Mouse (Mus musculus) intestine, embryonic 16.5 days (tissue): Measurements from ENCODE around the gene Apoh. TPM values are rescaled to one million over a fixed set of nuclear protein-coding genes. Genes with fewer than 3 reads are reported as not detected.

ENCODE experiments used
- ATAC-seq: fragments of 200-750 bp; cut with Nextera tagmentation; 2 replicates; pipeline ENCODE4 v1.8.0; 2017; ENCODE audit warnings: moderate TSS enrichment, moderate library complexity
- H3K27ac ChIP-seq: fragments of 300-500 bp; sonication (generic); 2 replicates; pipeline ENCODE4 v1.5.1; 2014; ENCODE audit warnings: mild to moderate bottlenecking, low read length
- H3K27me3 ChIP-seq: fragments of 300-500 bp; sonication (generic); replicated peaks from 2 replicates; pipeline ENCODE4 v1.6.1; 2014; ENCODE audit warnings: low read length, control low read depth, mixed read lengths; ENCODE audit not compliant: control insufficient read depth, insufficient read depth
- H3K36me3 ChIP-seq: fragments of 300-500 bp; sonication (generic); 2 replicates; pipeline ENCODE4 v1.6.1; 2014; ENCODE audit warnings: low read length, control low read depth; ENCODE audit not compliant: control insufficient read depth, insufficient read depth
- H3K4me1 ChIP-seq: fragments of 300-500 bp; sonication (generic); 2 replicates; pipeline ENCODE4 v1.6.1; 2014; ENCODE audit warnings: low read length, control low read depth, mixed read lengths; ENCODE audit not compliant: control insufficient read depth, insufficient read depth
- H3K4me2 ChIP-seq: fragments of 300-500 bp; sonication (generic); 2 replicates; pipeline ENCODE4 v1.6.1; 2014; ENCODE audit warnings: low read depth, low read length, control low read depth
- H3K4me3 ChIP-seq: fragments of 300-500 bp; sonication (generic); 2 replicates; pipeline ENCODE4 v1.5.1; 2014; ENCODE audit warnings: mild to moderate bottlenecking, low read length
- H3K9ac ChIP-seq: fragments of 300-500 bp; sonication (generic); 2 replicates; pipeline ENCODE4 v1.6.1; 2014; ENCODE audit warnings: low read depth, low read length
- H3K9me3 ChIP-seq: fragments of 300-500 bp; sonication (generic); 2 replicates; pipeline ENCODE4 v1.6.1; 2016; ENCODE audit warnings: low read length, control low read depth; ENCODE audit not compliant: control insufficient read depth
- WGBS: fragments of 180-500 bp; shearing (Covaris S2); extraction: QIAGEN DNeasy Blood & Tissue Kit; methylation state at CpG from one replicate; pipeline ENCODE4 v1.1.7; 2014; 5-methylcytosine and 5-hydroxymethylcytosine counted together
- polyA plus RNA-seq: library from polyadenylated mRNA; unstranded; fragments of >200 nt; fragmentation: Nextera tagmentation; extraction: Ambion mirVana; gene quantifications from 2 replicates; pipeline ENCODE4 v1.2.1, GENCODE M21; 2015

Gene Apoh
- polyA plus RNA-seq, 1 experiment from 2014 or later, result 11.5 TPM

GRCm38 (mm10) chr11:108424111-108424510 lies 81.0 kb downstream of the Apoh start:
- ATAC-seq, result no peak
- H3K27me3 ChIP-seq, result no peaks in the 10 kb centered on the region
- no peaks in the 10 kb centered on the region for H3K9me3 ChIP-seq
- H3K4me1 ChIP-seq, result 0 out of 2 replicates have a peak, but pooled peaks cover 3% of the 10 kb centered on the region
- H3K36me3 ChIP-seq, result no peaks in the 10 kb centered on the region
- H3K9ac ChIP-seq, result no peak overlapping the region
- 13% methylated on average over 5 of the region's 5 CpGs for WGBS
- H3K4me2 ChIP-seq, result peak overlapping the region; percentile 90
- peak overlapping the region; percentile 75; the same call in 1 of the 2 replicates for H3K4me3 ChIP-seq
- no peak overlapping the region for H3K27ac ChIP-seq

GRCm38 (mm10) chr11:108424889-108425591 lies 81.9 kb downstream of the Apoh start, which contains the start of gene Cep112:
TSS of gene Cep112 (plus strand) at chr11:108425192.
- Histone ChIP-seq H3K9ac (peak within 1 kb of the TSS; percentile 82), H3K4me3 (peak within 1 kb of the TSS; percentile 75), H3K9me3 (no peaks in the 10 kb centered on the region), H3K4me2 (peak within 1 kb of the TSS; percentile 90), H3K27me3 (no peaks in the 10 kb centered on the region), H3K36me3 (no peaks in the 10 kb centered on the region), H3K4me1 (0 out of 2 replicates have a peak, but pooled peaks cover 3% of the 10 kb centered on the region), H3K27ac (no peak within 1 kb of the TSS)
- ATAC-seq, result peak; percentile 98
- under 1% methylated on average over 61 of the region's 61 CpGs for WGBS

- H3K9ac ChIP-seq, result peak overlapping the region; percentile 82
- no peak; the same call in none of the 2 replicates for ATAC-seq
- H3K27ac ChIP-seq, result no peak overlapping the region
- H3K4me2 ChIP-seq, result peak overlapping the region; percentile 90
- no peaks in the 10 kb centered on the region for H3K9me3 ChIP-seq
- H3K27me3 ChIP-seq, result no peaks in the 10 kb centered on the region
- H3K4me3 ChIP-seq, result peak overlapping the region; percentile 75
- WGBS, result 10% methylated on average over 14 of the region's 14 CpGs
- H3K4me1 ChIP-seq, result 0 out of 2 replicates have a peak, but pooled peaks cover 3% of the 10 kb centered on the region
- H3K36me3 ChIP-seq, result no peaks in the 10 kb centered on the region
These were observed 82.4 kb downstream of the Apoh start for GRCm38 (mm10) chr11:108425592-108425921.

GRCm38 (mm10) chr11:108426086-108426485 lies 82.9 kb downstream of the Apoh start:
- H3K4me1 ChIP-seq, result 0 out of 2 replicates have a peak, but pooled peaks cover 3% of the 10 kb centered on the region
- H3K27ac ChIP-seq, result no peak overlapping the region
- H3K4me3 ChIP-seq, result peak overlapping the region; percentile 75; the same call in 1 of the 2 replicates
- no peak for ATAC-seq
- H3K9ac ChIP-seq, result no peak overlapping the region
- no peaks in the 10 kb centered on the region for H3K36me3 ChIP-seq
- H3K27me3 ChIP-seq, result no peaks in the 10 kb centered on the region
- no peaks in the 10 kb centered on the region for H3K9me3 ChIP-seq
- 91% methylated on average over 3 of the region's 3 CpGs for WGBS
- H3K4me2 ChIP-seq, result peak overlapping the region; percentile 90; the same call in 1 of the 2 replicates

- 60% methylated on average over 6 of the region's 6 CpGs for WGBS
- Histone ChIP-seq H3K27me3 (no peaks in the 10 kb centered on the region), H3K36me3 (no peaks in the 10 kb centered on the region), H3K27ac (no peak overlapping the region), H3K9ac (no peak overlapping the region), H3K9me3 (no peaks in the 10 kb centered on the region), H3K4me1 (0 out of 2 replicates have a peak, but pooled peaks cover 3% of the 10 kb centered on the region), H3K4me3 (no peak overlapping the region), H3K4me2 (no peak overlapping the region)
- ATAC-seq, result no peak
These were observed 84.0 kb downstream of the Apoh start for GRCm38 (mm10) chr11:108427191-108427590.

GRCm38 (mm10) chr11:108429076-108429475 lies 85.9 kb downstream of the Apoh start:
- Histone ChIP-seq H3K4me3 (no peak overlapping the region), H3K4me2 (no peak overlapping the region), H3K27me3 (no peaks in the 10 kb centered on the region), H3K4me1 (0 out of 2 replicates have a peak, but pooled peaks cover 3% of the 10 kb centered on the region), H3K9me3 (no peaks in the 10 kb centered on the region), H3K27ac (no peak overlapping the region), H3K9ac (no peak overlapping the region), H3K36me3 (no peaks in the 10 kb centered on the region)
- no peak for ATAC-seq
- 66% methylated on average over 2 of the region's 2 CpGs for WGBS

DNA sequence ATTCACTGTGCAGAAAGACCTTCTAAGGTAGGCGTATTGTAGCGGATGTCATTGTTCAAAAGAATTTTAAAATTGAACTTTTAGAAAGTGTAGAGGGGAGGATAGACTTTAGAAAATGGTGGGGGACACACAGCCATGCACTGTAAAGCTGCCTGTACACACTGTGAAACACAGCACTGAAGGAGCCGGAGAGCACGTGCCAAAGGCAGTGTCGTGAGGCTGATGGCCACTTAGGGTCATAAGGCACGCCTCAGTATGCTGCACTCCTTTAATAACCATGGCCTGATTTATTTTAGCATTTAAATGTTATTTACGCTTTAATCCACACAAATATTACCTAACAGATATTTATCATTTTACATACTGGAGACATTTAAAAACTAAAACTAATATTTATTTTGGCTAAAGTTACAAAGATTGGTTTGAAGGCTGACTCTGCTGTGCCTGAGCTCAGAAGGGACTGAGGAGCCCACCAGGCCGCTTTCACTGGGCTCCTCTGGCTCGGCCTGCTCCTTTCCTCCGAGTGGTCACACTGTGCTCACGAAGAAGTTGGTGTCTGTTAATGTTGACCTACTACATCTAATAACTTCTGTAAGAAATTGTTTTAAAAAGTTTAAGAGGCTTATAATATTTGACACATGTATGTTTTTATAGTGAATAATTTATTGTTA lies 100.9 kb downstream of the Apoh start:
- no peak overlapping the region for H3K9ac ChIP-seq
- H3K9me3 ChIP-seq, result no peaks in the 10 kb centered on the region
- H3K4me3 ChIP-seq, result no peak overlapping the region
- no peak overlapping the region for H3K27ac ChIP-seq
- H3K4me2 ChIP-seq, result no peak overlapping the region
- no peak for ATAC-seq
- WGBS, result 81% methylated on average over 11 of the region's 11 CpGs
- no peaks in the 10 kb centered on the region for H3K27me3 ChIP-seq
- no peaks in the 10 kb centered on the region for H3K4me1 ChIP-seq
- no peaks in the 10 kb centered on the region for H3K36me3 ChIP-seq

GRCm38 (mm10) chr11:108447148-108447547 lies 104.0 kb downstream of the Apoh start:
- Histone ChIP-seq H3K27me3 (no peaks in the 10 kb centered on the region), H3K27ac (no peak overlapping the region), H3K9ac (no peak overlapping the region), H3K36me3 (0 out of 2 replicates have a peak, but pooled peaks cover 4% of the 10 kb centered on the region), H3K4me2 (no peak overlapping the region), H3K4me1 (no peaks in the 10 kb centered on the region), H3K4me3 (no peak overlapping the region), H3K9me3 (peaks cover 5% of the 10 kb centered on the region; the same call in 1 of the 2 replicates)
- ATAC-seq, result no peak

DNA sequence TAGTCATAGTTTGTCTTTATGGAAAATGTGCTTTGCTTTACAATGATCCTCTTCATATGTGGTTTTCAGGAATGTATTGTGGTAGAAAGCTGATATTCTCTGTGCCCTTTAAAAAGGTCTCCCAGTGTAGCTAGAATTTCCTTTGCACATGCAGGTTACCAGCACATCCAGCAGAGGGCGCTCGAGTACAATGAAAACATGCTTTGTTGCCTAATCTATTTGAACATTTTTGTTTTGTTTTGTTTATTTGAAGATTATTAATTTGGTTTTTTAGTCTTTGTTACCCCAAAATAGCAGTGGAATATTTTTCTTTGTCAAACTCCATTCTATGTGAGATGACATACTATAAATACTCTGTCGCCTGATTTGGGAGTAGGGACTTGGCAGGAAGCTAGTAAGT lies 106.7 kb downstream of the Apoh start:
- WGBS, result 30% methylated on average over 3 of the region's 3 CpGs
- no peak for ATAC-seq
- Histone ChIP-seq H3K9ac (no peak overlapping the region), H3K4me1 (no peaks in the 10 kb centered on the region), H3K9me3 (peaks cover 5% of the 10 kb centered on the region; the same call in 1 of the 2 replicates), H3K4me3 (no peak overlapping the region), H3K27ac (no peak overlapping the region), H3K4me2 (no peak overlapping the region), H3K27me3 (no peaks in the 10 kb centered on the region), H3K36me3 (0 out of 2 replicates have a peak, but pooled peaks cover 4% of the 10 kb centered on the region)
